ENCODE assay signal across 1 mouse cellular context in the genomic region with DNA sequence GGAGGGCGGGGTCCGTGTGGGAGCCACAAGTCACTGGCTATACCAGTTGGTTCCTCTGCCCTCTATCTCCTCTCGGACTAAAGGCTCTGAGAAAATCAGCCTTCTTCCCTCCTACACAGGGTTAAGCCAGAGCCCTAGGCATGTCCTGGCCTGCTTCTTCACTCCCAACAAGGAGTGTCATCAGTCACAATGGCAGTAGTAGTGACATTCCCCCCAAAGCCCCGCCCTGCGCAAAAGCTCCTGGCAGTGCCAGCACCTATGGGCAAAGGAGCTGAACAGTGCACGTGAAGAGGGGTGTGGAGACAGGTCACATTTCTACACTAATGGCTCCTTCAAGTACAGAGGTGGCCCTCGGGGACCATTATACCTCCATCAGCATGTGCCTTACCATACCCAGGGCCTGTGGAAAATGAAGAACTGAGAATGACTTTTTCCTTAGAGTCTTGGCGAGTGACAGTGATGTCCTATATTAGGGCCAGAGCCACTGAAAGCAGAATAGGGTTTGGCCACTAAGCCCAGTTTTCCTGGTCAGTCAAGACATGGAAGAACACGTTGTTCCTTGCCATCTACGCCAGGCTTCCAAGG.
TF ChIP-seq lines count a peak whose summit lies in the region.

No protein-coding gene starts in this region.

TF ChIP-seq in CH12.LX, 34 proteins besides CTCF, POLR2A, EP300 and RAD21 (continued from another document):
- TF ChIP-seq IRF4 (IDR thresholded peaks at IDR 0.05; ENCODE audit: low read depth, low read length) (peak; percentile 65), ZNF384 (IDR thresholded peaks at IDR 0.05; ENCODE audit: low read depth, low read length) (no peak), GABPA (IDR thresholded peaks at IDR 0.05; ENCODE audit: insufficient replicate concordance, low read depth, low read length) (no peak), BHLHE40 (IDR thresholded peaks at IDR 0.05; ENCODE audit: low read depth, low read length) (peak; percentile 83), MEF2A (IDR thresholded peaks at IDR 0.05; ENCODE audit: borderline replicate concordance, low read depth, low read length) (no peak), KAT2A (IDR thresholded peaks at IDR 0.05; ENCODE audit: insufficient replicate concordance, low read length) (no peak), TBP (conservative IDR thresholded peaks at IDR 0.05; ENCODE audit: low read depth, low read length) (no peak), MXI1 (IDR thresholded peaks at IDR 0.05; ENCODE audit: low read depth, low read length) (no peak)
